Mouse (Mus musculus) intestine, postnatal 0 days (tissue): ENCODE measurements at regions not wholly inside any gene's neighbourhood (a gene's known extent, or its start where the extent isn't known, plus 50 kb on each side); places are given as distances from the start of the nearest gene placed in this dataset.
A peak's percentile ranks its signal among the peaks of the same experiment; 100 is the strongest.

Source experiments
- ATAC-seq: fragments of 200-750 bp; cut with Nextera tagmentation; 2 replicates; pipeline ENCODE4 v1.8.0; 2017; ENCODE audit warnings: mild to moderate bottlenecking, moderate TSS enrichment, moderate library complexity
- H3K27ac ChIP-seq: fragments of 300-500 bp; sonication (generic); 2 replicates; pipeline ENCODE4 v1.5.1; 2014; ENCODE audit warnings: mild to moderate bottlenecking, low read depth, low read length, moderate library complexity
- H3K27me3 ChIP-seq: fragments of 300-500 bp; sonication (generic); replicated peaks from 2 replicates; pipeline ENCODE4 v1.6.1; 2014; ENCODE audit warnings: low read length, mixed read lengths; ENCODE audit not compliant: control insufficient read depth, insufficient read depth
- H3K36me3 ChIP-seq: fragments of 300-500 bp; sonication (generic); 2 replicates; pipeline ENCODE4 v1.6.1; 2014; ENCODE audit warnings: mild to moderate bottlenecking, moderate library complexity; ENCODE audit not compliant: control insufficient read depth, insufficient read depth
- H3K4me1 ChIP-seq: fragments of 300-500 bp; sonication (generic); replicated peaks from 2 replicates; pipeline ENCODE4 v1.6.1; 2014; ENCODE audit warnings: antibody characterized with exemption, low read length, mixed read lengths; ENCODE audit not compliant: control insufficient read depth, insufficient read depth
- H3K4me2 ChIP-seq: fragments of 300-500 bp; sonication (generic); replicated peaks from 2 replicates; pipeline ENCODE4 v1.6.1; 2014; ENCODE audit warnings: low read depth, mild to moderate bottlenecking, moderate library complexity
- H3K4me3 ChIP-seq: fragments of 300-500 bp; sonication (generic); 2 replicates; pipeline ENCODE4 v1.5.1; 2014; ENCODE audit warnings: low read depth, low read length
- H3K9ac ChIP-seq: fragments of 300-500 bp; sonication (generic); 2 replicates; pipeline ENCODE4 v1.6.1; 2014; ENCODE audit warnings: mild to moderate bottlenecking, low read depth, low read length
- H3K9me3 ChIP-seq: fragments of 300-500 bp; sonication (generic); 2 replicates; pipeline ENCODE4 v1.6.1; 2016; ENCODE audit warnings: mixed run types; ENCODE audit not compliant: control insufficient read depth
- CTCF ChIP-seq: sonication (generic); IDR thresholded peaks from 2 replicates; pipeline ENCODE4 v1.5.1; 2016; ENCODE audit warnings: low read depth, mild to moderate bottlenecking, control low read depth, antibody characterized with exemption, moderate library complexity
- WGBS: fragments of 180-500 bp; shearing (Covaris S2); extraction: QIAGEN DNeasy Blood & Tissue Kit; methylation state at CpG from one replicate; pipeline ENCODE4 v1.1.7; 2014; 5-methylcytosine and 5-hydroxymethylcytosine counted together

GRCm38 (mm10) chr7:73620341-73620740 is 78.7 kb upstream of the Chd2 start:
- WGBS = 96% methylated on average over 9 of the region's 9 CpGs
- no peak for ATAC-seq
- H3K4me1 ChIP-seq = peaks cover 4% of the 10 kb centered on the region
- H3K4me3 ChIP-seq = no peak overlapping the region
- no peak overlapping the region for H3K4me2 ChIP-seq
- H3K36me3 ChIP-seq = no peaks in the 10 kb centered on the region
- no peak overlapping the region for H3K9ac ChIP-seq
- H3K27ac ChIP-seq = no peak overlapping the region
- TF ChIP-seq CTCF = no peak
- H3K27me3 ChIP-seq = no peaks in the 10 kb centered on the region
- H3K9me3 ChIP-seq = no peaks in the 10 kb centered on the region

DNA sequence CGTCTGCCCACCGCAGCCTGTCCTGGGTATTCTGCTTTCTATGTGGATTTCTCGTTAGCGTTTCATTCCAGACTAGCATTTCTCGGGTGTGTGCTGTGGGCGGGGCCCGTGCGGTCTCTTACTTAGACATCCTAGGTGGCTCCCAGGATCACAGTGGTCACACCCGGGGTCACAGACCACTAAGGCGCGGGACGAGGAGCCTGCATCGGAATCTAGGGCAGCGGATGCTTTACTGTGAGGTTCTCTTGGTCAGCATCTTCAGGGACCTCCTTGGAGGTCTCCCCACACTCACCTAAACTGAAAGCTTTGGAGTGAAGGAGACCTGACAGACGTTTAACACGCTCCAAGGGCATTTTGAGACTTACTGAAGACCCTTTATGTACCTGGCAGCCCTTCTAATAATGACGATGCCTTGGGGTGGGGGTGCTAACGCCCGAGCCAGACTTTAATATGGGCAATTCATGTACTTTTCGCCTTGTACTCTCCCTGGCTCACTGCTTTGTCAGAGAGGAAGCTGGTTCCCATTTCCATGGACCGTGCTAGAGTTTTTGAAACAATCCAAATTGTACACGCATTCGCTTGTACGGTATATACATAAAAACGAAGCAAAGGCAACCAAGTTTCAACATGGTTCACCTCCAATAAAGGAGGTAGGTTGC is 77.3 kb upstream of the Chd2 start:
- Histone ChIP-seq H3K9me3 (no peaks in the 10 kb centered on the region), H3K27ac (peak overlapping the region; percentile 99), H3K36me3 (no peaks in the 10 kb centered on the region), H3K4me3 (peak overlapping the region; percentile 63), H3K27me3 (no peaks in the 10 kb centered on the region), H3K4me1 (peaks cover 6% of the 10 kb centered on the region), H3K4me2 (peak overlapping the region; percentile 83), H3K9ac (peak overlapping the region; percentile 83)
- 5% methylated on average over 25 of the region's 25 CpGs for WGBS
- peak; percentile 42; the same call in 1 of the 2 replicates for ATAC-seq
- no peak for TF ChIP-seq CTCF

DNA sequence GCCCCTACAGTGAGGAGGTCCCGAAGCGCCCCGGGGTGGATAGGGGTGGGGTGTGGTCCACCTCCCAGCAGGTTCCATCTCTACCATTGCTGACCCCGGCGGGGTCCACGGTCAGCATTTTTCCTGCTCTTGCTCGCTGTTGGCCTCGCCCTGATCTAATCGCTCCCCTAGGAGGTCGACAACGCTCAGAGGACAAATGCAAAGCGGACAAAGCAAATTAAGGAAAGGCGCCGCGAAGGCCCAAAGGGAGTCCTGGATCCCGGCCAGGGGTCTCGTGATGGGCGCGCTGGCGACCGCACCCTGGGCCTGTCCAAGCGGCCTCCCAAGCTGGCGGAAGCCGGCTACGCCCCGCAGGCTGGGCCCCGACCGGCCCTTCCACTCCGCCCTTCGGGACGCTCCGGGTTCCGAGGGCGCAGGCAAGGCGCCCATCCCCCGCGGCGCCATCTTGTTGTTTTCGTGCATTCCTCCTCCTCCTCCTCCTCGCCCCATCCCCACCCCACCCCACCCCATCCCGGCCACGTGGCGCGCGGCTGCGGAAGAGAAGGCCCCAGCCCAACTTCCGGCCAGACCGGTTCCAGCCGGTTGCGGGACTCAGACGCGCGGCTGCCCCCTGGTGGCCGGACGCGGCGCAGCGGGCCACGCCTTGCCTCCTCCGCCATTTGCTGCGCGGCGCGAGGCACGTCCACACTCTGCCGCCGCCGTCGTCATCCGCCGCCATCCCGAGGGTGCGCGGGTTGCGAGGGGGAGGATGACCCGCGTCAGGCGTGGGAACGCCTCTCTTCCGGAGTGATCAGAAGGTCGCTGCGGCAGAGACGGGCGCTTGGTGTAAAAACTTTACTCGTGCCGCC is 76.5 kb upstream of the Chd2 start:
- no peaks in the 10 kb centered on the region for H3K27me3 ChIP-seq
- under 1% methylated on average over 74 of the region's 86 CpGs for WGBS
- ATAC-seq = peak; percentile 93
- no peaks in the 10 kb centered on the region for H3K36me3 ChIP-seq
- peak overlapping the region; percentile 83 for H3K9ac ChIP-seq
- H3K9me3 ChIP-seq = no peaks in the 10 kb centered on the region
- H3K27ac ChIP-seq = peak overlapping the region; percentile 99
- peaks cover 6% of the 10 kb centered on the region for H3K4me1 ChIP-seq
- H3K4me3 ChIP-seq = peak overlapping the region; percentile 63
- peak; percentile 99 for TF ChIP-seq CTCF
- H3K4me2 ChIP-seq = peak overlapping the region; percentile 83

- H3K27ac ChIP-seq = peak overlapping the region; percentile 99
- peaks cover 6% of the 10 kb centered on the region for H3K4me1 ChIP-seq
- no peaks in the 10 kb centered on the region for H3K36me3 ChIP-seq
- ATAC-seq = no peak
- peak overlapping the region; percentile 81 for H3K9ac ChIP-seq
- H3K9me3 ChIP-seq = no peaks in the 10 kb centered on the region
- 7% methylated on average over 21 of the region's 21 CpGs for WGBS
- TF ChIP-seq CTCF = no peak
- no peaks in the 10 kb centered on the region for H3K27me3 ChIP-seq
- H3K4me2 ChIP-seq = peak overlapping the region; percentile 83
- peak overlapping the region; percentile 63 for H3K4me3 ChIP-seq
Observed at GRCm38 (mm10) chr7:73616971-73617906, 75.6 kb upstream of the Chd2 start.

GRCm38 (mm10) chr7:73616015-73616414 is 74.4 kb upstream of the Chd2 start:
- H3K27me3 ChIP-seq = no peaks in the 10 kb centered on the region
- 31% methylated on average over 11 of the region's 11 CpGs for WGBS
- H3K9me3 ChIP-seq = no peaks in the 10 kb centered on the region
- ATAC-seq = no peak
- H3K4me1 ChIP-seq = peaks cover 6% of the 10 kb centered on the region
- no peak for TF ChIP-seq CTCF
- H3K9ac ChIP-seq = no peak overlapping the region
- H3K4me3 ChIP-seq = 0 out of 2 replicates have a peak overlapping the region, but pooled peaks have one; percentile 63
- H3K4me2 ChIP-seq = peak overlapping the region; percentile 83; the same call in 1 of the 2 replicates
- no peaks in the 10 kb centered on the region for H3K36me3 ChIP-seq
- 0 out of 2 replicates have a peak overlapping the region, but pooled peaks have one; percentile 99 for H3K27ac ChIP-seq
